Mouse (Mus musculus) c-Kit-positive CD71-negative TER-119-negative erythroid progenitor cells, embryonic 14.5 days (primary cell): ENCODE results near the gene Hivep3.

Source experiments
- DNase-seq: peaks from one replicate; pipeline ENCODE4 v3.0.0-alpha.2; 2013; ENCODE audit warnings: low read depth

The Hivep3 gene

GRCm38 (mm10) chr4:120058794-120059193, 325.2 kb downstream of the Hivep3 start:
- no peak for DNase-seq

GRCm38 (mm10) chr4:120061727-120062126, 328.1 kb downstream of the Hivep3 start:
- DNase-seq, result no peak

GRCm38 (mm10) chr4:120062198-120062597, 328.6 kb downstream of the Hivep3 start:
- no peak for DNase-seq

- DNase-seq, result no peak
Observed at GRCm38 (mm10) chr4:120062754-120063153, 329.2 kb downstream of the Hivep3 start.

- DNase-seq, result no peak
Observed at GRCm38 (mm10) chr4:120063353-120064124, 330.0 kb downstream of the Hivep3 start.

- no peak for DNase-seq
Observed at GRCm38 (mm10) chr4:120064696-120065095, 331.1 kb downstream of the Hivep3 start, which contains the start of gene AL607142.1. Gene AL607142.1, plus strand, starts transcription at chr4:120064996.

GRCm38 (mm10) chr4:120066841-120067591, 333.4 kb downstream of the Hivep3 start:
- no peak for DNase-seq

GRCm38 (mm10) chr4:120067592-120068235, 334.1 kb downstream of the Hivep3 start:
- DNase-seq, result no peak

GRCm38 (mm10) chr4:120068883-120069581, 335.4 kb downstream of the Hivep3 start:
- DNase-seq, result no peak

- DNase-seq, result no peak
Observed at GRCm38 (mm10) chr4:120069582-120069980, 336.0 kb downstream of the Hivep3 start.

- DNase-seq, result no peak
Observed at GRCm38 (mm10) chr4:120071411-120071810, 337.8 kb downstream of the Hivep3 start.

GRCm38 (mm10) chr4:120071842-120072507, 338.4 kb downstream of the Hivep3 start:
- DNase-seq, result no peak

GRCm38 (mm10) chr4:120074061-120074460, 340.5 kb downstream of the Hivep3 start:
- DNase-seq, result no peak

GRCm38 (mm10) chr4:120077322-120077721, 343.7 kb downstream of the Hivep3 start:
- no peak for DNase-seq

- no peak for DNase-seq
Observed at GRCm38 (mm10) chr4:120082527-120082926, 348.9 kb downstream of the Hivep3 start.

- DNase-seq, result no peak
Observed at GRCm38 (mm10) chr4:120083700-120084099, 350.1 kb downstream of the Hivep3 start.

GRCm38 (mm10) chr4:120089536-120089935, 356.0 kb downstream of the Hivep3 start:
- DNase-seq, result no peak

GRCm38 (mm10) chr4:120091997-120092783, 358.6 kb downstream of the Hivep3 start:
- no peak for DNase-seq

- no peak for DNase-seq
Observed at GRCm38 (mm10) chr4:120096935-120097334, 363.4 kb downstream of the Hivep3 start.

GRCm38 (mm10) chr4:120101186-120101585, 367.6 kb downstream of the Hivep3 start:
- DNase-seq, result no peak

- peak; percentile 18 for DNase-seq
Observed at GRCm38 (mm10) chr4:120104599-120104998, 371.0 kb downstream of the Hivep3 start.
